Comparison of ENCODE assay signal across 9 mouse cellular contexts in genomic region chr1:75361750-75362149, GRCm38 (mm10). TPM values are rescaled to one million over a fixed set of nuclear protein-coding genes. Genes with fewer than 3 reads are reported as not detected.
DNase-seq lines count a peak whose midpoint lies in the region; ATAC-seq lines count a peak whose summit lies in the region.
"Had no signal": no experiment of that assay in that cellular context is flagged by ENCODE, and none has a peak within 500 bp of the region (broad histone marks: within the 10 kb centered on the region; RNA-seq: fewer than 3 reads in every experiment).

No protein-coding gene starts in this region.

- H3K4me2 ChIP-seq in heart, embryonic 15.5 days, result peak overlapping the region; percentile 78
- peak overlapping the region; percentile 76 for H3K4me2 ChIP-seq in stomach, embryonic 16.5 days (ENCODE audit: low read depth, low read length)

- DNase-seq in gastrocnemius, postnatal 25 days, result peak; percentile 70
- no peak for DNase-seq in gastrocnemius, postnatal 14 days
- DNase-seq in retina, postnatal 1 day, result peak; percentile 62
- no peak for DNase-seq in retina, embryonic 14.5 days (ENCODE audit: low spot score)
- no peak for DNase-seq in ovary, adult 18-20 months (ENCODE audit: low spot score)
- no peak for DNase-seq in embryo, embryonic 10.5 days (ENCODE audit: low spot score)

- intact Hi-C loops in gastrocnemius, postnatal 14 days (cut with DNase I; ENCODE audit: low total_unique reads), result no loop called here

- H3K4me3 ChIP-seq in heart, embryonic 15.5 days, result peak overlapping the region; percentile 64
- peak overlapping the region; percentile 53 for H3K4me3 ChIP-seq in stomach, embryonic 16.5 days (replicated peaks; ENCODE audit: low read length)
- H3K4me3 ChIP-seq: megakaryocyte, embryonic 14.5 days had no signal

- WGBS in heart, embryonic 15.5 days, result 18% methylated on average over 4 of the region's 4 CpGs
- WGBS in stomach, embryonic 16.5 days, result 28% methylated on average over 4 of the region's 4 CpGs

- peaks cover 69% of the 10 kb centered on the region for H3K4me1 ChIP-seq in heart, embryonic 15.5 days (replicated peaks)
- H3K4me1 ChIP-seq in stomach, embryonic 16.5 days (ENCODE audit: control insufficient read depth, insufficient read depth, low read length), result peaks cover 16% of the 10 kb centered on the region

- 0 out of 2 replicates have a peak, but pooled peaks cover 13% of the 10 kb centered on the region for H3K27me3 ChIP-seq in heart, embryonic 15.5 days
- peaks cover 23% of the 10 kb centered on the region for H3K27me3 ChIP-seq in stomach, embryonic 16.5 days (ENCODE audit: control insufficient read depth, insufficient read depth, low read length)

- H3K9ac ChIP-seq in heart, embryonic 15.5 days, result peak overlapping the region; percentile 83
- H3K9ac ChIP-seq in stomach, embryonic 16.5 days (ENCODE audit: low read length), result no peak overlapping the region; the same call in 1 of the 2 replicates

- ATAC-seq in heart, embryonic 15.5 days (replicated peaks; ENCODE audit: insufficient number of reproducible peaks, insufficient read depth, low FRiP score, low read depth), result 0 out of 2 replicates have a peak, but pooled peaks have one; percentile 32
- ATAC-seq in stomach, embryonic 16.5 days (ENCODE audit: insufficient read depth, low FRiP score), result no peak

- no peaks in the 10 kb centered on the region for H3K9me3 ChIP-seq in heart, embryonic 15.5 days (replicated peaks)
- no peaks in the 10 kb centered on the region for H3K9me3 ChIP-seq in stomach, embryonic 16.5 days (replicated peaks; ENCODE audit: control insufficient read depth, low read length)
- H3K9me3 ChIP-seq: megakaryocyte, embryonic 14.5 days had no signal

- H3K36me3 ChIP-seq in heart, embryonic 15.5 days, result peaks cover 20% of the 10 kb centered on the region; the same call in 1 of the 2 replicates
- H3K36me3 ChIP-seq in stomach, embryonic 16.5 days (ENCODE audit: control insufficient read depth, insufficient read depth, low read length), result no peaks in the 10 kb centered on the region

- peak overlapping the region; percentile 98 for H3K27ac ChIP-seq in heart, embryonic 15.5 days
- H3K27ac ChIP-seq in stomach, embryonic 16.5 days (ENCODE audit: low read length), result no peak overlapping the region

RNA-seq across cellular contexts. Expression of gene Des, which starts 1.6 kb away (rescaled TPM):
- total RNA-seq in gastrocnemius, postnatal 25 days (2021), result 1,000 to 10,000 TPM; 1,914 to 2,104 TPM
- total RNA-seq in gastrocnemius, postnatal 14 days (2021), result 1,000 to 10,000 TPM; 1,553 to 1,562 TPM
- 374 and 419 TPM in 2 replicates for polyA plus RNA-seq in heart, embryonic 15.5 days (2015; fragmentation: Nextera tagmentation; extraction: Ambion mirVana)
- polyA plus RNA-seq in stomach, embryonic 16.5 days (2015; fragmentation: Nextera tagmentation; extraction: Ambion mirVana), result 166 and 194 TPM in 2 replicates

RNA-seq across cellular contexts. Expression of gene Speg, which starts 13.3 kb away (rescaled TPM):
- 100 to 1,000 TPM; 200 to 244 TPM for total RNA-seq in gastrocnemius, postnatal 25 days (2021)
- total RNA-seq in gastrocnemius, postnatal 14 days (2021), result 100 to 1,000 TPM; 167 to 173 TPM
- 44.5 and 54.4 TPM in 2 replicates for polyA plus RNA-seq in heart, embryonic 15.5 days (2015; fragmentation: Nextera tagmentation; extraction: Ambion mirVana)
- polyA plus RNA-seq in stomach, embryonic 16.5 days (2015; fragmentation: Nextera tagmentation; extraction: Ambion mirVana), result 41.1 and 41.2 TPM in 2 replicates

RNA-seq across cellular contexts. Expression of gene Dnpep, which starts 44.0 kb away (rescaled TPM):
- 10 to 100 TPM; 46.1 to 51.4 TPM for total RNA-seq in gastrocnemius, postnatal 25 days (2021)
- 10 to 100 TPM; 52.7 to 54.6 TPM for total RNA-seq in gastrocnemius, postnatal 14 days (2021)
- polyA plus RNA-seq in heart, embryonic 15.5 days (2015; fragmentation: Nextera tagmentation; extraction: Ambion mirVana), result 108 and 123 TPM in 2 replicates
- polyA plus RNA-seq in stomach, embryonic 16.5 days (2015; fragmentation: Nextera tagmentation; extraction: Ambion mirVana), result 125 and 139 TPM in 2 replicates

Comparison
In these comparisons a context has a peak if more than half of its experiments do, and no peak if none do; other contexts are left out.
1. DNase-seq: peak in gastrocnemius, postnatal 25 days (single experiment) and retina, postnatal 1 day (single experiment); none in gastrocnemius, postnatal 14 days (single experiment), retina, embryonic 14.5 days (single experiment), ovary, adult 18-20 months (single experiment) and embryo, embryonic 10.5 days (single experiment).